Mouse (Mus musculus) hindbrain, embryonic 11.5 days (tissue): ENCODE measurements around the gene Spi1. TPM values are rescaled to one million over a fixed set of nuclear protein-coding genes. Genes with fewer than 3 reads are reported as not detected.

Experiments used
- ATAC-seq: fragments of 200-750 bp; cut with Nextera tagmentation; 2 replicates; pipeline ENCODE4 v1.8.0; 2017; ENCODE audit warnings: mild to moderate bottlenecking, moderate TSS enrichment, moderate library complexity; ENCODE audit not compliant: low FRiP score
- DNase-seq: peaks from one replicate; pipeline ENCODE4 v3.0.0-alpha.2; 2015; ENCODE audit warnings: low spot score
- H3K27ac ChIP-seq: fragments of 300-500 bp; sonication (generic); 2 replicates; pipeline ENCODE4 v1.5.1; 2014; ENCODE audit warnings: mild to moderate bottlenecking, low read depth, low read length
- H3K27me3 ChIP-seq: fragments of 300-500 bp; sonication (generic); 2 replicates; pipeline ENCODE4 v1.6.1; 2014; ENCODE audit warnings: mild to moderate bottlenecking, low read length, moderate library complexity, mixed read lengths; ENCODE audit not compliant: control insufficient read depth, insufficient read depth
- H3K36me3 ChIP-seq: fragments of 300-500 bp; sonication (generic); 2 replicates; pipeline ENCODE4 v1.6.1; 2014; ENCODE audit warnings: mild to moderate bottlenecking, low read length, moderate library complexity, mixed read lengths; ENCODE audit not compliant: control insufficient read depth, insufficient read depth
- H3K4me1 ChIP-seq: fragments of 300-500 bp; sonication (generic); replicated peaks from 2 replicates; pipeline ENCODE4 v1.6.1; 2014; ENCODE audit warnings: low read length, mixed read lengths; ENCODE audit not compliant: control insufficient read depth, insufficient read depth
- H3K4me2 ChIP-seq: fragments of 300-500 bp; sonication (generic); replicated peaks from 2 replicates; pipeline ENCODE4 v1.6.1; 2014; ENCODE audit warnings: mild to moderate bottlenecking, low read depth, low read length
- H3K4me3 ChIP-seq: fragments of 300-500 bp; sonication (generic); 2 replicates; pipeline ENCODE4 v1.5.1; 2014; ENCODE audit warnings: low read depth, low read length
- H3K9ac ChIP-seq: fragments of 300-500 bp; sonication (generic); 2 replicates; pipeline ENCODE4 v1.6.1; 2014; ENCODE audit warnings: low read depth, low read length
- H3K9me3 ChIP-seq: fragments of 300-500 bp; sonication (generic); 2 replicates; pipeline ENCODE4 v1.6.1; 2016; ENCODE audit warnings: low read length; ENCODE audit not compliant: control insufficient read depth
- WGBS: fragments of 180-500 bp; shearing (Covaris S2); extraction: QIAGEN DNeasy Blood & Tissue Kit; methylation state at CpG from one replicate; pipeline ENCODE4 v1.1.7; 2014; 5-methylcytosine and 5-hydroxymethylcytosine counted together
- polyA plus RNA-seq: library from polyadenylated mRNA; unstranded; fragments of >200 nt; fragmentation: Nextera tagmentation; extraction: Ambion mirVana; gene quantifications from 2 replicates; pipeline ENCODE4 v1.2.1, GENCODE M21; 2014

Gene Spi1
- polyA plus RNA-seq, 1 experiment from 2014 or later = 3.0 TPM

DNA sequence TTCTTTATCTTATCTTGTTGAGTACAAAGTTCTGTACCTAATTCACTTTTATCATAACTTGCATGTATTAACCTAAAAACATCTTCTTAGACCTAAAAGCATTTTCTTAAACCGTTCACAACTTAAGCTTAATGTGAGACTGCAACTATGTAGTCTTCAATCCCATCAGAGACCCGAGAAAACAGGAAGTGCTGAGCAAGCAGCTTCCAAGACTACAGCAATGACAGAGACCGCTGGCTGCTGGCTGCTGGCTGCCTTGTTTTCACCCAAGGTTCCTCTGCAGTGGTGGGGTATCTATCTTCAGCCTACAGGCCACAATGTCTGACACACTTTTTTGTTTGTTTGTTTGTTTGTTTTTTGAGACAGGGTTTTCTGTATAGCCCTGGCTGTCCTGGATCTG is 30.3 kb upstream of the Spi1 start:
- H3K36me3 ChIP-seq = 0 out of 2 replicates have a peak, but pooled peaks cover 3% of the 10 kb centered on the region
- H3K27me3 ChIP-seq = no peaks in the 10 kb centered on the region
- 79% methylated on average over 3 of the region's 3 CpGs for WGBS
- no peak overlapping the region for H3K9ac ChIP-seq
- ATAC-seq (no peak), DNase-seq (no peak)
- peaks cover 4% of the 10 kb centered on the region for H3K4me1 ChIP-seq
- H3K27ac ChIP-seq = no peak overlapping the region
- no peak overlapping the region for H3K4me2 ChIP-seq
- no peak overlapping the region for H3K4me3 ChIP-seq
- H3K9me3 ChIP-seq = no peaks in the 10 kb centered on the region

- WGBS = 73% methylated on average over 2 of the region's 2 CpGs
- peaks cover 4% of the 10 kb centered on the region for H3K4me1 ChIP-seq
- H3K9ac ChIP-seq = no peak overlapping the region
- no peak for ATAC-seq
- no peak overlapping the region; the same call in 1 of the 2 replicates for H3K4me3 ChIP-seq
- peaks cover 7% of the 10 kb centered on the region; the same call in 1 of the 2 replicates for H3K36me3 ChIP-seq
- H3K27ac ChIP-seq = no peak overlapping the region
- H3K4me2 ChIP-seq = no peak overlapping the region
- no peaks in the 10 kb centered on the region for H3K27me3 ChIP-seq
- no peak for DNase-seq
- no peaks in the 10 kb centered on the region for H3K9me3 ChIP-seq
Measured at GRCm38 (mm10) chr2:91052752-91053151, 29.4 kb upstream of the Spi1 start.

DNA sequence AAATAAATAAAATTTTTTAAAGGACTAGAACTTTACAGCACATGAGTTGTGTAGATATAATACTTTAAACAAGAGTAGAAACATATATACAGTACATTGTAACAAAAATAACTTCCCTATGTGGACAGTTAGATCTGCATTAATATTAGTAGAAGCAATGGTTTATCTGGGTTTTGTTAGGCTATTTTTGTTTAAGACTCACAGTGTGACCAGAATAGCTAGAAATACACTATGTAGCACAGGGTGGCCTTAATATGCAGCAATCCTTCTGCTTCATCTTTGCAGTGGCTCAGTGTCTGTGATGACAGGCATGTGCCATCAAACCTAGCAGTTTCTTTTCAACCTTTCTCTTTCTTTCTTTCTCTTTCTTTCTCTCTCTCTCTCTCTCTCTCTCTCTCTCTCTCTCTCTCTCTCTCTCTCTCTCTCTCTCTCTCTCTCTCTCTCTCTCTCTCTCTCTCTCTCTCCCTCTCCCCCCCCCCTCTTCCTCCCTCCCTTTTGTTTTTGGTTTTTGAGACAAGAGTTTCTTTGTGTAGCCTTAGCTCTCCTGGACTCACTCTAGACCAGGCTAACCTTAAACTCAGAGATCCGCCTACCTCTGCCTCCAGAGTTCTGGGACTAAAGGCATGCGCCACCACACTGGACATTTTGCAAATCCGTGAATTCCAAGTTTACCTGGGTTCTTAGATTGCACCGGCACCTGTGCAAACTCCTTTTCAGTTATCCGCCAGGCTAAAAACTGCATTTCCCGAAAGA is 28.8 kb upstream of the Spi1 start:
- peak; percentile 76 for ATAC-seq
- Histone ChIP-seq H3K27ac (no peak overlapping the region), H3K9ac (peak overlapping the region; percentile 90), H3K9me3 (no peaks in the 10 kb centered on the region), H3K27me3 (no peaks in the 10 kb centered on the region), H3K36me3 (peaks cover 9% of the 10 kb centered on the region; the same call in 1 of the 2 replicates), H3K4me1 (peaks cover 4% of the 10 kb centered on the region), H3K4me2 (peak overlapping the region; percentile 90), H3K4me3 (peak overlapping the region; percentile 78)
- DNase-seq = peak; percentile 11
- WGBS = 3% methylated on average over 6 of the region's 6 CpGs

DNA sequence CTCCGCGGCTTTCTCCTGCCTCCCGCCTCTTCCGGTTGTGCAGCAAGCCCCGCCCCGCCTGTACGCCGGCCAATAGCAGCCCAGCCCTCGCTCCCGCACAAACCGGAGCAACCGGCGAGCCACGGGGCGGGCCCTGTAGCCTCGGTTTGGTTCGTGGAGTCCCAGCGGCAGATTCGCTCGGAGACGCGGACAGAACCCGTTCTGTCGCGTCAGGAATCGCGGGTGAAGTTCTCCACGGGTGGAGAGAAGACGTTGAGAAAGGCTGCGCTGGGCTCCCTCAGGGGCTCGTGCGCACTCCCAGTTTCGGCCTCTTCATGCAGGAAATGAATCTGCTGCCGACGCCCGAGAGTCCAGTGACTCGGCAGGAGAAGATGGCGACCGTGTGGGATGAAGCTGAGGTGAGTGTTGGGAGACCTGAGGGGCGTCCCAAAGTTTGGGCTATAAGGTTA is 28.2 kb upstream of the Spi1 start, which contains the start of gene Psmc3:
Gene Psmc3, plus strand, starts transcription at position 76 of the 449 bp plus-strand sequence.
- ATAC-seq (peak; percentile 99), DNase-seq (peak; percentile 95)
- under 1% methylated on average over 40 of the region's 40 CpGs for WGBS
- peak within 1 kb of the TSS; percentile 82 for H3K27ac ChIP-seq
- no peaks in the 10 kb centered on the region for H3K9me3 ChIP-seq
- peak within 1 kb of the TSS; percentile 90 for H3K4me2 ChIP-seq
- H3K4me3 ChIP-seq = peak within 1 kb of the TSS; percentile 78
- H3K9ac ChIP-seq = peak within 1 kb of the TSS; percentile 90
- no peaks in the 10 kb centered on the region for H3K27me3 ChIP-seq
- H3K4me1 ChIP-seq = peaks cover 4% of the 10 kb centered on the region
- H3K36me3 ChIP-seq = peaks cover 9% of the 10 kb centered on the region; the same call in 1 of the 2 replicates

- no peak overlapping the region for H3K9ac ChIP-seq
- no peak overlapping the region for H3K27ac ChIP-seq
- ATAC-seq = no peak
- peaks cover 21% of the 10 kb centered on the region; the same call in 1 of the 2 replicates for H3K36me3 ChIP-seq
- no peaks in the 10 kb centered on the region for H3K9me3 ChIP-seq
- no peak for DNase-seq
- no peak overlapping the region for H3K4me2 ChIP-seq
- H3K4me3 ChIP-seq = no peak overlapping the region
- no peaks in the 10 kb centered on the region for H3K27me3 ChIP-seq
- peaks cover 4% of the 10 kb centered on the region for H3K4me1 ChIP-seq
- 83% methylated on average over 5 of the region's 5 CpGs for WGBS
Measured at GRCm38 (mm10) chr2:91058435-91058834, 23.8 kb upstream of the Spi1 start.

DNA sequence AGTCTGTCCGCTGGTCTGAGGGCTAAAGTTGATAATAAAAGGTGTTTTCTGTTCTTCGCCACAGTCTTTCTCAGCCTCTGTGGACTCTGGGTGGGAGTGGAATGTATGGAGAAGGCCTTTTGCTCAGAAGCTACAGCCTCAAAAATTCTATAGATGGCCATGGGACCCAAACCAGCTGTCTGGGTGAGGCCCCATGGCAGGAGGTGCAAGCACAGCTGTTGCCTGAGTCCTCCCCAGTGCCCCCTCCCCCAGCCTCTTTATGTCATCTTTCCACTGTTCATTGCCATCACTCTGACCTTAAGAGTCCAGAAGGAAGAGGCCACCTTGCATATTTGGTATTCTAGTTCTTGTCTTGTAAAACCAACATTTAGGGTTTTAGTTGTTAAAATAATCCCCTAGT is 22.8 kb upstream of the Spi1 start:
- ATAC-seq (no peak), DNase-seq (no peak)
- Histone ChIP-seq H3K4me3 (no peak overlapping the region), H3K36me3 (peaks cover 27% of the 10 kb centered on the region; the same call in 1 of the 2 replicates), H3K27ac (no peak overlapping the region), H3K9ac (no peak overlapping the region), H3K9me3 (no peaks in the 10 kb centered on the region), H3K4me2 (no peak overlapping the region), H3K27me3 (no peaks in the 10 kb centered on the region), H3K4me1 (peaks cover 4% of the 10 kb centered on the region)
- WGBS = 95% methylated on average over 2 of the region's 2 CpGs

- Histone ChIP-seq H3K4me3 (no peak overlapping the region), H3K27me3 (no peaks in the 10 kb centered on the region), H3K36me3 (peaks cover 27% of the 10 kb centered on the region; the same call in 1 of the 2 replicates), H3K4me1 (no peaks in the 10 kb centered on the region), H3K9me3 (no peaks in the 10 kb centered on the region), H3K4me2 (no peak overlapping the region), H3K27ac (no peak overlapping the region), H3K9ac (no peak overlapping the region)
- ATAC-seq = no peak
- 81% methylated on average over 10 of the region's 10 CpGs for WGBS
- peak; percentile 68 for DNase-seq
Measured at GRCm38 (mm10) chr2:91060544-91061355, 21.4 kb upstream of the Spi1 start.

DNA sequence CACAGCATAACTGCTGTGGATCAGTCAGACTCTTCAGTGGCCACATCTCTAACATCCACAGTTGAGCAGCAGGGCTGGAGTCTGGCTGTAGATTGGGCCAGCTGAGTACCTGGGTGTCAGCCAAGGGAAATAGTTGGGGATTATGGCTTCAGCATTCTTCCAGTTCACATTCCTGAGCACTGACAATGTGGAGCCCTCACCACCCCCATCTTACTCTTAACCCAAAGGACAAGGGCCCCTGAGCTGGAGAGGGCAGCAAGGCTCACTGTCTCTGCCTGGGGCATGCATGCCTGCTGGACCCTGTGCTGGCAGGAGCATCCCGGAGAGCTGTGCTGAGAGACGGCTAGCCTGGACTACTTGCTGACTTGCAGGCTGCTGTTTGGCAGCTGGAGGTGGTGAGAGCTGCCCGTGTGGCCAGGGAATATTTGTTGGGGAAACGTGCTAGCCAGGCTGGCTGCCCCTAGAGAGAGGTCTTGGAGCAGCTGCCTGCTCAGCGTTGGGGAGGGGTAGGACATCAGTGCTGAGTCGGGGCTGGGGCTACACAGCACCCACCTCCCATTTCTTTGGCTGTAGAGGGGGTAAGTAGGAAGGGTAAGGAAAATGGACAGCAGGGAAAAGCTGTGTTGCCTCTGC is 20.2 kb upstream of the Spi1 start:
- H3K36me3 ChIP-seq = peaks cover 23% of the 10 kb centered on the region; the same call in 1 of the 2 replicates
- H3K4me3 ChIP-seq = no peak overlapping the region
- DNase-seq (no peak), ATAC-seq (no peak)
- H3K9me3 ChIP-seq = no peaks in the 10 kb centered on the region
- H3K27ac ChIP-seq = no peak overlapping the region
- H3K27me3 ChIP-seq = no peaks in the 10 kb centered on the region
- no peak overlapping the region for H3K9ac ChIP-seq
- WGBS = 84% methylated on average over 6 of the region's 6 CpGs
- H3K4me2 ChIP-seq = no peak overlapping the region
- no peaks in the 10 kb centered on the region for H3K4me1 ChIP-seq
